Mouse (Mus musculus): ENCODE measurements around the gene Sec14l5. TPM values are rescaled to one million over a fixed set of nuclear protein-coding genes. Genes with fewer than 3 reads are reported as not detected.

Gene Sec14l5
- not detected in 2 replicates for polyA plus RNA-seq (2015; fragmentation: Nextera tagmentation; extraction: Ambion mirVana)

GRCm38 (mm10) chr16:5147037-5147385 is at the start of gene Sec14l5:
Sec14l5 (plus strand) TSS chr16:5147109.

GRCm38 (mm10) chr16:5132401-5132801 is 14.5 kb upstream of the Sec14l5 start, which contains the start of gene Ppl:
Ppl (minus strand) TSS chr16:5132421.

GRCm38 (mm10) chr16:5203668-5204433 is 56.9 kb downstream of the Sec14l5 start, which contains the start of gene Nagpa:
Nagpa (minus strand) TSS chr16:5204012.

GRCm38 (mm10) chr16:5222140-5222539 is 75.2 kb downstream of the Sec14l5 start, which contains the start of gene AU021092:
AU021092 (minus strand) TSS chr16:5222299.

GRCm38 (mm10) chr16:5233418-5234313 is 86.8 kb downstream of the Sec14l5 start, which contains the start of gene Alg1:
Alg1 (plus strand) TSS chr16:5233621.

Small RNA genes within 50 kb of the gene (microRNA-seq; reads per million reads assigned to microRNA genes)
- gene Gm23689: not detected
- gene Gm26095: not detected
- not detected for gene Mir6364

Other genes with a start within 250 kb of the Sec14l5 start
- gene Nudt16l1, start 208.3 kb upstream of the Sec14l5 start, polyA plus RNA-seq (2015; fragmentation: Nextera tagmentation; extraction: Ambion mirVana): 72.2 and 77.5 TPM in 2 replicates
- 23.7 and 25.9 TPM in 2 replicates for gene Anks3, start 182.9 kb upstream of the Sec14l5 start, polyA plus RNA-seq (2015; fragmentation: Nextera tagmentation; extraction: Ambion mirVana)
- gene Sept12, start 149.3 kb upstream of the Sec14l5 start, polyA plus RNA-seq (2015; fragmentation: Nextera tagmentation; extraction: Ambion mirVana): 0.13 TPM in 1 of 2 replicates, not detected in the other
- gene Smim22, start 139.8 kb upstream of the Sec14l5 start, polyA plus RNA-seq (2015; fragmentation: Nextera tagmentation; extraction: Ambion mirVana): 29.1 and 30.4 TPM in 2 replicates
- 27.5 and 28.3 TPM in 2 replicates for gene Rogdi, start 133.6 kb upstream of the Sec14l5 start, polyA plus RNA-seq (2015; fragmentation: Nextera tagmentation; extraction: Ambion mirVana)
- gene Glyr1, start 97.2 kb upstream of the Sec14l5 start, polyA plus RNA-seq (2015; fragmentation: Nextera tagmentation; extraction: Ambion mirVana): 65.0 and 69.5 TPM in 2 replicates
- gene Ubn1, start 97.1 kb upstream of the Sec14l5 start, polyA plus RNA-seq (2015; fragmentation: Nextera tagmentation; extraction: Ambion mirVana): 9.1 and 9.8 TPM in 2 replicates
- gene Ppl, start 14.7 kb upstream of the Sec14l5 start, polyA plus RNA-seq (2015; fragmentation: Nextera tagmentation; extraction: Ambion mirVana): 16.6 and 18.5 TPM in 2 replicates
- 11.1 and 17.1 TPM in 2 replicates for gene Nagpa, start 56.9 kb downstream of the Sec14l5 start, polyA plus RNA-seq (2015; fragmentation: Nextera tagmentation; extraction: Ambion mirVana)
- 4.4 and 5.4 TPM in 2 replicates for gene AU021092, start 75.2 kb downstream of the Sec14l5 start, polyA plus RNA-seq (2015; fragmentation: Nextera tagmentation; extraction: Ambion mirVana)
- gene Alg1, start 86.5 kb downstream of the Sec14l5 start, polyA plus RNA-seq (2015; fragmentation: Nextera tagmentation; extraction: Ambion mirVana): 24.4 and 27.4 TPM in 2 replicates
- gene Eef2kmt, start 108.9 kb downstream of the Sec14l5 start, polyA plus RNA-seq (2015; fragmentation: Nextera tagmentation; extraction: Ambion mirVana): 22.2 and 26.0 TPM in 2 replicates